Mouse (Mus musculus) gastrocnemius, adult 8-10 months (tissue): ENCODE data around the gene Rpap3. TPM values are rescaled to one million over a fixed set of nuclear protein-coding genes. Genes with fewer than 3 reads are reported as not detected.
A peak's percentile ranks its signal among the peaks of the same experiment; 100 is the strongest.

Source experiments
- DNase-seq, 2 experiments: peaks; one replicate each; pipeline ENCODE4 v3.0.0; 2022; ENCODE audit warnings: low spot score in 2 of 2
- total RNA-seq, 4 experiments: library from RNA; stranded (reverse); gene quantifications; 2 replicates each; pipeline ENCODE4 v1.2.4; 2022

The Rpap3 gene
- total RNA-seq, 4 experiments from 2014 or later: 12.5 to 13.9 (median 12.8) TPM

- no peak for DNase-seq
Observed at GRCm38 (mm10) chr15:97731111-97731510, 25.5 kb upstream of the Rpap3 start, which contains the start of gene Endou. Gene Endou (minus strand): TSS chr15:97731339.

- no peak for DNase-seq
Observed at GRCm38 (mm10) chr15:97730365-97730764, 24.7 kb upstream of the Rpap3 start.

GRCm38 (mm10) chr15:97728804-97729203, 23.2 kb upstream of the Rpap3 start:
- no peak for DNase-seq

- no peak for DNase-seq
Observed at GRCm38 (mm10) chr15:97728394-97728793, 22.8 kb upstream of the Rpap3 start.

- DNase-seq: no peak
Observed at GRCm38 (mm10) chr15:97727520-97727919, 21.9 kb upstream of the Rpap3 start.

- peak in 1 of 2 experiments; percentile 56 for DNase-seq
Observed at GRCm38 (mm10) chr15:97727048-97727447, 21.4 kb upstream of the Rpap3 start.

- no peak for DNase-seq
Observed at GRCm38 (mm10) chr15:97726310-97726709, 20.7 kb upstream of the Rpap3 start.

- DNase-seq: no peak
Observed at GRCm38 (mm10) chr15:97725198-97725785, 19.7 kb upstream of the Rpap3 start.

- no peak for DNase-seq
Observed at GRCm38 (mm10) chr15:97724346-97725197, 18.9 kb upstream of the Rpap3 start.

GRCm38 (mm10) chr15:97723536-97724345, 18.1 kb upstream of the Rpap3 start:
- no peak for DNase-seq

GRCm38 (mm10) chr15:97721008-97721701, 15.5 kb upstream of the Rpap3 start:
- DNase-seq: no peak

GRCm38 (mm10) chr15:97720026-97720675, 14.5 kb upstream of the Rpap3 start:
- DNase-seq: no peak

- DNase-seq: no peak
Observed at GRCm38 (mm10) chr15:97719494-97719893, 13.9 kb upstream of the Rpap3 start.

- no peak for DNase-seq
Observed at GRCm38 (mm10) chr15:97718535-97719155, 13.0 kb upstream of the Rpap3 start.

GRCm38 (mm10) chr15:97717861-97718534, 12.4 kb upstream of the Rpap3 start:
- DNase-seq: peak in 1 of 2 experiments; percentile 30

- no peak for DNase-seq
Observed at GRCm38 (mm10) chr15:97716782-97717181, 11.2 kb upstream of the Rpap3 start.

GRCm38 (mm10) chr15:97715734-97716133, 10.1 kb upstream of the Rpap3 start:
- DNase-seq: no peak

GRCm38 (mm10) chr15:97715083-97715482, 9.5 kb upstream of the Rpap3 start:
- no peak for DNase-seq

GRCm38 (mm10) chr15:97712546-97712945, 6.9 kb upstream of the Rpap3 start:
- no peak for DNase-seq

- no peak for DNase-seq
Observed at GRCm38 (mm10) chr15:97710906-97711305, 5.3 kb upstream of the Rpap3 start.
